Mouse (Mus musculus) heart, embryonic 14.5 days (tissue): ENCODE results near the gene Synpo2. TPM values are rescaled to one million over a fixed set of nuclear protein-coding genes. Genes with fewer than 3 reads are reported as not detected.

Experiments used
- ATAC-seq: fragments of 200-750 bp; cut with Nextera tagmentation; 2 replicates; pipeline ENCODE4 v1.8.0; 2017; ENCODE audit warnings: low read depth, moderate TSS enrichment; ENCODE audit not compliant: insufficient number of reproducible peaks, insufficient read depth, low FRiP score
- H3K27ac ChIP-seq, 2 experiments: fragments of 200-500 bp in 1 of 2; fragments of 300-500 bp in 1 of 2; sonication (generic) in 1 of 2; replicated peaks in 1 of 2; 2 replicates each; pipeline ENCODE4 v1.5.1; 2012 to 2014; ENCODE audit warnings: low read depth in 2 of 2, low read length in 2 of 2, control low read depth in 1 of 2, mild to moderate bottlenecking in 1 of 2, mixed read lengths in 1 of 2; ENCODE audit not compliant: control insufficient read depth in 1 of 2, insufficient read depth in 1 of 2
- H3K27me3 ChIP-seq: fragments of 300-500 bp; sonication (generic); 2 replicates; pipeline ENCODE4 v1.6.1; 2014; ENCODE audit warnings: mild to moderate bottlenecking, low read length, control low read depth; ENCODE audit not compliant: control insufficient read depth, insufficient read depth
- H3K36me3 ChIP-seq: fragments of 300-500 bp; sonication (generic); 2 replicates; pipeline ENCODE4 v1.6.1; 2014; ENCODE audit warnings: mild to moderate bottlenecking, control low read depth, low read length, mixed read lengths; ENCODE audit not compliant: control insufficient read depth, insufficient read depth
- H3K4me1 ChIP-seq, 2 experiments: fragments of 200-500 bp in 1 of 2; fragments of 300-500 bp in 1 of 2; sonication (generic) in 1 of 2; 2 replicates each; pipeline ENCODE4 v1.6.1; 2012 to 2014; ENCODE audit warnings: low read length in 2 of 2, control low read depth in 1 of 2, mixed read lengths in 1 of 2; ENCODE audit not compliant: control insufficient read depth in 2 of 2, insufficient read depth in 2 of 2
- H3K4me2 ChIP-seq: fragments of 300-500 bp; sonication (generic); 2 replicates; pipeline ENCODE4 v1.6.1; 2014; ENCODE audit warnings: mild to moderate bottlenecking, low read length
- H3K4me3 ChIP-seq, 2 experiments: fragments of 200-500 bp in 1 of 2; fragments of 300-500 bp in 1 of 2; sonication (generic) in 1 of 2; 2 replicates each; pipeline ENCODE4 v1.5.1; 2012 to 2014; ENCODE audit warnings: low read length in 2 of 2, mild to moderate bottlenecking in 2 of 2, control low read depth in 1 of 2, low read depth in 1 of 2, moderate library complexity in 1 of 2; ENCODE audit not compliant: control insufficient read depth in 1 of 2, insufficient read depth in 1 of 2
- H3K9ac ChIP-seq: fragments of 300-500 bp; sonication (generic); 2 replicates; pipeline ENCODE4 v1.6.1; 2014; ENCODE audit warnings: mild to moderate bottlenecking, low read length
- H3K9me3 ChIP-seq: fragments of 300-500 bp; sonication (generic); 2 replicates; pipeline ENCODE4 v1.6.1; 2016; ENCODE audit warnings: low read length, control low read depth; ENCODE audit not compliant: control insufficient read depth
- WGBS: fragments of 180-500 bp; shearing (Covaris S2); extraction: QIAGEN DNeasy Blood & Tissue Kit; methylation state at CpG from one replicate; pipeline ENCODE4 v1.1.7; 2014; 5-methylcytosine and 5-hydroxymethylcytosine counted together
- polyA plus RNA-seq: library from polyadenylated mRNA; unstranded; fragments of >200 nt; fragmentation: Nextera tagmentation; extraction: Ambion mirVana; gene quantifications from 2 replicates; pipeline ENCODE4 v1.2.1, GENCODE M21; 2014

The Synpo2 gene
- polyA plus RNA-seq, 1 experiment from 2014 or later, result 14.4 TPM

GRCm38 (mm10) chr3:123088284-123088683 is 147.7 kb downstream of the Synpo2 start:
- Histone ChIP-seq H3K4me3 (no peak overlapping the region), H3K4me1 (peaks cover 14 to 19% of the 10 kb centered on the region in 2 experiments), H3K9ac (no peak overlapping the region), H3K27me3 (no peaks in the 10 kb centered on the region), H3K36me3 (no peaks in the 10 kb centered on the region), H3K27ac (no peak overlapping the region), H3K9me3 (no peaks in the 10 kb centered on the region), H3K4me2 (no peak overlapping the region)
- no peak for ATAC-seq
- 90% methylated on average over 5 of the region's 5 CpGs for WGBS

DNA sequence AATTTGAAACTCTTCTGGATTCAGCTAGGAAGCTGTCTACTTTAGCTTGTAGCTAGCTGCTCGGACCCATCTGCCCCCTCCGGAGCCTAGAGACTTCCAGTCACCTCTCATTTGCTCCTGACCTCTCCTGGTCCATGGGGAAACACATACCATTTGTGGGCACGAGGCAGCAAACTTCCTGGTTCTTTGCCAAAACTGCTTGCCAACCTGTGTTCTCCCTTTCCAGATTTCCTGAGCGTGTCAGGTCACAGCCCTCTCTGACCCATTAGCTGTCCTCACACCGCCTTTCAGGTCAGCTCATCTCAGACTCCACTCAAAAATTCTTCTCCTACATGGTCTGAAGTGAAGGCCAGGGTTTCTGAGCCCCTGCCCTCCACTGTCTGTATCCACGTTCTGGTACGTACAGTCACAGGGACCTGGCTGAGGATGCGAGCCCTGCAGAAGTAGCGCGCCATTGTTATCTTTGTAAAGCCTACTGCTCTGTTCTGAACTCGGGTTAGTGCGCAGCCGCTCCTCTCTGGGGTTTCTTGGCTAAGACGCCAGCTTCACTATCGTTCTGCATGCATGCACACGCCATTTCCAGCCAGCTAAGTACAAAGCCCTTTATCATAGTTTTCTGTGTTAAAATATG is 150.0 kb downstream of the Synpo2 start:
- Histone ChIP-seq H3K4me3 (no peak overlapping the region), H3K9ac (no peak overlapping the region), H3K27me3 (no peaks in the 10 kb centered on the region), H3K4me2 (no peak overlapping the region), H3K36me3 (no peaks in the 10 kb centered on the region), H3K27ac (no peak overlapping the region), H3K9me3 (no peaks in the 10 kb centered on the region), H3K4me1 (peaks cover 4 to 8% of the 10 kb centered on the region in 2 experiments; a peak in 2 of 4 replicates)
- WGBS, result 80% methylated on average over 16 of the region's 16 CpGs
- ATAC-seq, result no peak

- H3K4me1 ChIP-seq, result peaks cover 4 to 8% of the 10 kb centered on the region in 2 experiments; a peak in 3 of 4 replicates
- H3K27me3 ChIP-seq, result no peaks in the 10 kb centered on the region
- H3K9ac ChIP-seq, result no peak overlapping the region
- H3K27ac ChIP-seq, result peak overlapping the region in 1 of 2 experiments; percentile 35; a peak in 2 of 4 replicates
- no peak for ATAC-seq
- no peak overlapping the region for H3K4me2 ChIP-seq
- no peaks in the 10 kb centered on the region for H3K36me3 ChIP-seq
- H3K4me3 ChIP-seq, result no peak overlapping the region
- H3K9me3 ChIP-seq, result no peaks in the 10 kb centered on the region
- WGBS, result 18% methylated on average over 3 of the region's 3 CpGs
Measured at GRCm38 (mm10) chr3:123081665-123082064, 154.3 kb downstream of the Synpo2 start.

DNA sequence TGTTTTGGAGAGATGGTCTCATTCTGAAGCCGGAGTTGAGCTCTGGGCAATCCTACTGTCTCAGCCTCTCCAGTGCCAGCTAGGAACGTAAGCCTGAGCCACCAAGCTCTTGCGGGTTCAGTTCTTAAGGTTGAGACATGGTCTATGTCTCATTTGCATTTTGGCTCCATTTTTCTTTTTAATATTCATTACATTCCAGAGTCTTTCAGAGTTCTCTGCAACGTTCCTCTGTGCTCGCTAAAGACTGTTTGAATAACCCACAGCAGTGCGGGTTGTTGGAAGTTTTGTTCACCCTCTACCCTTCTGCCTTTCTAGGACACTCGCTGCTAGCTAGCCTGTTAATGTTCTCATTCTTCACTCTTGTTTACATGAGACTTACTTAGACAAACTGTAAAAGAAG is 155.0 kb downstream of the Synpo2 start:
- WGBS, result 77% methylated on average over 7 of the region's 7 CpGs

GRCm38 (mm10) chr3:123080017-123080725 is 155.8 kb downstream of the Synpo2 start:
- no peak for ATAC-seq
- 78% methylated on average over 19 of the region's 19 CpGs for whole genome bisulfite sequencing
- H3K4me3 ChIP-seq, result no peak overlapping the region
- no peaks in the 10 kb centered on the region for H3K36me3 ChIP-seq
- H3K9ac ChIP-seq, result no peak overlapping the region
- no peaks in the 10 kb centered on the region for H3K27me3 ChIP-seq
- H3K4me2 ChIP-seq, result no peak overlapping the region
- peaks cover 5 to 14% of the 10 kb centered on the region in 2 experiments for H3K4me1 ChIP-seq
- no peaks in the 10 kb centered on the region for H3K9me3 ChIP-seq
- no peak overlapping the region for H3K27ac ChIP-seq

More for the DNA sequence above, 155.0 kb downstream of the Synpo2 start:
- no peak overlapping the region for H3K4me3 ChIP-seq
- no peak overlapping the region for H3K4me2 ChIP-seq
- no peaks in the 10 kb centered on the region for H3K27me3 ChIP-seq
- H3K4me1 ChIP-seq, result peaks cover 3 to 9% of the 10 kb centered on the region in 2 experiments
- H3K36me3 ChIP-seq, result no peaks in the 10 kb centered on the region
- ATAC-seq, result no peak
- no peak overlapping the region for H3K27ac ChIP-seq
- H3K9ac ChIP-seq, result no peak overlapping the region
- H3K9me3 ChIP-seq, result no peaks in the 10 kb centered on the region

- no peak for ATAC-seq
- no peak overlapping the region for H3K4me2 ChIP-seq
- peaks cover 6 to 18% of the 10 kb centered on the region in 2 experiments for H3K4me1 ChIP-seq
- H3K27me3 ChIP-seq, result no peaks in the 10 kb centered on the region
- no peak overlapping the region for H3K9ac ChIP-seq
- H3K27ac ChIP-seq, result no peak overlapping the region
- WGBS, result 25% methylated on average over 3 of the region's 3 CpGs
- no peak overlapping the region for H3K4me3 ChIP-seq
- no peaks in the 10 kb centered on the region for H3K9me3 ChIP-seq
- H3K36me3 ChIP-seq, result no peaks in the 10 kb centered on the region
Measured at GRCm38 (mm10) chr3:123075759-123076158, 160.2 kb downstream of the Synpo2 start.

GRCm38 (mm10) chr3:123075034-123075433 is 160.9 kb downstream of the Synpo2 start:
- no peak overlapping the region for H3K4me3 ChIP-seq
- no peaks in the 10 kb centered on the region for H3K27me3 ChIP-seq
- H3K36me3 ChIP-seq, result no peaks in the 10 kb centered on the region
- H3K9ac ChIP-seq, result no peak overlapping the region
- no peak for ATAC-seq
- H3K4me1 ChIP-seq, result peaks cover 6 to 25% of the 10 kb centered on the region in 2 experiments
- H3K27ac ChIP-seq, result no peak overlapping the region
- no peak overlapping the region for H3K4me2 ChIP-seq
- H3K9me3 ChIP-seq, result no peaks in the 10 kb centered on the region
